Mouse (Mus musculus): ENCODE data around the gene Efcc1. TPM values are rescaled to one million over a fixed set of nuclear protein-coding genes. Genes with fewer than 3 reads are reported as not detected.

Efcc1 gene
- total RNA-seq, 2 experiments from 2014 or later = 0.95 to 1.4 TPM

DNA sequence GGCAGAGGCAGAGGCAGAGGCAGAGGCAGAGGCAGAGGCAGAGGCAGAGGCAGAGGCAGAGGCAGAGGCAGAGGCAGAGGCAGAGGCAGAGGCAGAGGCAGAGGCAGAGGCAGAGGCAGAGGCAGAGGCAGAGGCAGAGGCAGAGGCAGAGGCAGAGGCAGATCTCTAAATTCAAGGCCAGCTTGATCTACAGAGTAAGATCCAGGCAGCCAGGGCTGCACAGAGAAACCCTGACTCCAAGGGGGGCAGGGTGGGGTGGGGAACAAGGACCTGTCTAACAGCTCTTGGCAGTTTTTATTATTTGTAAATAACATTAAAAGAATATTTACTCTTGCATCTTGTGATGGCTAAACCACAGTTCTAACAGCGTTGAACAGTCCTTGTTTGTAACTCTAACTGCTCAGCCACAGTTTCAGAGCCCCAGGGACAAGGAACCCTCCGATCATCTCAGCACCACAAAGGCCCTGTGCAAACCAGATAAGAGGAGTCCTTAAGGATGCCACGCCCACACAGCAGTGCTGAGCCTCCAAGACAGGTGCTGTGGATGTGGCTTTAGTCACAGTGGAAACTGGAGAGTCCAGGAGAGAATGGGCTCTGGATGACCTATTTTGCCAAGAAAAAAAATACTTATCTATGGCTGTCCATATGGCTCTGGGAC lies 45.0 kb downstream of the Efcc1 start:
- DNase-seq (ENCODE audit: low spot score) = no peak
- intact Hi-C loops (cut with DNase I) = no loop called here

- no peak for DNase-seq (ENCODE audit: low spot score)
- intact Hi-C loops (cut with DNase I) = no loop called here
Observed at GRCm38 (mm10) chr6:87776663-87777062, 46.0 kb downstream of the Efcc1 start.

DNA sequence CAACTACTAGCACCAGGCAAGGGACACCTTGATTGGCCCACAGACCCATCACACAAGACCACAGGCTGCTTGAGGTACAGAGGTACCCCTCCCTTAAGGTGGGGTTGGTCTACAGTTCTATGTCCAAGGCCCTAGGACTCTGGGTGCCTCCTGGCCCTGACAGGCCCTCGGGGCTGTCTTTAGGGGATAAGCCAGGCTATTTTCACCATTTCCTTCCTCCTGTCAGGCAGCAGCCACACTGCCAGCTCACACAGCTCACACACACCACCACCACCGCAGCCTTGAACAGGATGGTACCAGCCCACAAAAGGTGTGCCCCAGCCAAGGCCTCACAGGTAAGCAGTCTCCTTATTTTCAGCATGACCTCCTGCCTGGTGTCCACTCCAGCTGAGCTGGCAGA lies 47.2 kb downstream of the Efcc1 start, which contains the start of gene Gp9:
Gp9 (plus strand) TSS at position 231 of the 400 bp plus-strand sequence.
- DNase-seq (ENCODE audit: low spot score) = no peak
- intact Hi-C loops (cut with DNase I) = no loop called here

DNA sequence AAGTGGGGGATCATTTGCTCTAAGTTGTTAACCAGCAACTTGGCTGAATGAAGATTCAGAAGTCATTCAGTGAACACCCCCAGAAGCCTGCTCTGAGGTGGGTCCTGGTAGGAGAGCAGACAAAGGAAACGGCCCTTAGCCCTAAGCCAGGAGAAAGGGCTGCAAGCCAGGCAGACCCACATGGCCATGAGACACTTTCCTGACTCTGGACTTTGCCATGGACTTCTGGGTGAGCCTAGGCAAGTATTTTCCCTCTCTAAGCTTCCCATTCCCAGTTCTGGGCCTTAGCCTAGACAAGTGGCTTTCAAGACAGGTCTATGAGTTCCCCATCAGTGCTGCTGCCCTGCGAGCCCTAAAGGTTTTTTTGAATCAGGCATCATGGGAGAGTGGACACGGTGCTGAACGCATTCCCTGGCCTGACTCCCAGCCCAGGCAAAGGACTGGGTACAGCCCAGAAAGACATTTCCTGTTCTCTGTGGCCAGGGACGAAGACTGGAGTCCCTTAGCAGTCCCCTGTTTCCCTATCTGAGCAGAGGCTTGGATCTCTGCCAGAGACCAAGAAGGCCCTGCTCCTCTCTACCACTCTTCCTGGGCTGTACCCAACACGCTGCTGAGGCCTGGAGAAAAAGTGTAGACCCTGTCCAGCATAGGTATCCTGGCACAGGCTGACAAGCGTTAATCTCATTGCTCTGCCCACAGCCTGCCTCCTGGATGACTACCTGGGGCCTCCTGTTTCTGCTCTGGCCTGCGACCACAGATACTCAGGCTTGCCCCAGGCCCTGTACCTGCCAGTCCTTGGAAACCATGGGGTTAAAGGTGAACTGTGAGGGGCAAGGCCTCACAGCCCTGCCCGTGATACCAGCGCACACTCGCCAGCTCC lies 47.9 kb downstream of the Efcc1 start:
- intact Hi-C loops (cut with DNase I) = no loop called here
- no peak for DNase-seq (ENCODE audit: low spot score)

- intact Hi-C loops (cut with DNase I) = no loop called here
- no peak for DNase-seq (ENCODE audit: low spot score)
Observed at GRCm38 (mm10) chr6:87779174-87780165, 48.8 kb downstream of the Efcc1 start.

GRCm38 (mm10) chr6:87780546-87781301 lies 50.1 kb downstream of the Efcc1 start:
- intact Hi-C loops (cut with DNase I) = no loop called here
- DNase-seq (ENCODE audit: low spot score) = no peak

- intact Hi-C loops (cut with DNase I) = no loop called here
- DNase-seq (ENCODE audit: low spot score) = no peak
Observed at GRCm38 (mm10) chr6:87784033-87784432, 53.4 kb downstream of the Efcc1 start.

DNA sequence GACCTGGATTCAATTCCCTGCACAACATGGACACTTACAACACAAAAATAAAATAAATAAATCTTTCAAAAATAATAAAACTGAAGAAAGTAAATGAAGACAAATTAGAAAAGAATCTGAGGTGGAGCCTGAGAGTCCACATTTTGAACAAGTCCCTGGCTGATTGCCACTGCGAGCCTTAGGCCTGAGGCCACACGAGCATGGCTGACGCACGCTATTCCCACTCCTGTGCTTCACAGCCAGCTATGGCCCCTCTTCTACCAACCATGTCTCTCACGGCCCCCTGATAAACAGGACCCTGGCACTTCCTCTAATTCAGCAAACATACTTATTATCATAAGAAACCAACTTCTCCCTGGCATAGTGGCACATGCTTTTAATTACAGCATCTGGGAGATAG lies 56.0 kb downstream of the Efcc1 start:
- intact Hi-C loops (cut with DNase I) = no loop called here

DNA sequence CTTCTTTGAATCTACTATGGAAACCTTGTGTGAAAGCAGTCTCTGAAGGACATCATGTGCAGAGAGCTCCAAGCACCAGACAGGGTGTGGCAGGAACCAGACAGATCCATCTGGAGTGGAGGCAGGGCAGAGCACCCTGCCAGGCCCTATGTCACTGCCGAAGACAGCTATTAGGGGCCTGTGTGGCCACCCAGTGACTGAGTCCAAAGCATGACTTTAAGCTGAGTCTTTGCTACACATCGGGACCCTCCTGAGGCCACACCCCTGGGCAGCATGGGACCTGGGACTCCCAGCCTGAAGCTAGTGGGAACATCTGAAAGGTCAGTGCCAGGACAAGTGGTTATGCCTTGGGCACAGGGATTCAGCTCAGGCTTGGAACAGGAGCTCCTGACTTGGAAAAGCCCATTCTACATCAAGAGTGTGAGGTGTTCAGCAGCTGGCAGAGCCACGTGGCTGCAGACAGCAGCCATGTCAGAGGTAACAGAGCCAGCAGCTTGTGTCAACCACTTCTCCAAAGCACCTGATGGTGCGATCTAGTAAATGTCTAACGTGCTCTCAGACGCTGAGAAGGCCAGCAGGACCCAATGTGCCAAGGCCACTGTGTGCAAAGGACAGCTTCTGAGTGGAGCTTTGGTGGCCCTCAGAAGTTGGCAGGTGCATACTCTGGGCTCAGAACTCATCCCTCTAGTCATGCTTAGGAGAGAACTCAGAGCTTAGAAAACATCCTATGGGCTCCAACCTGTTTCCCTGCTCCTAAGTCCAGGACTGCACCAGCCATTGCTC lies 56.6 kb downstream of the Efcc1 start:
- intact Hi-C loops (cut with DNase I) = no loop called here
- peak; percentile 38 for DNase-seq (ENCODE audit: low spot score)

More for the DNA sequence above, 56.0 kb downstream of the Efcc1 start:
- DNase-seq (ENCODE audit: low spot score) = no peak

- DNase-seq (ENCODE audit: low spot score) = no peak
- intact Hi-C loops (cut with DNase I) = no loop called here
Observed at GRCm38 (mm10) chr6:87788266-87788895, 57.7 kb downstream of the Efcc1 start.

DNA sequence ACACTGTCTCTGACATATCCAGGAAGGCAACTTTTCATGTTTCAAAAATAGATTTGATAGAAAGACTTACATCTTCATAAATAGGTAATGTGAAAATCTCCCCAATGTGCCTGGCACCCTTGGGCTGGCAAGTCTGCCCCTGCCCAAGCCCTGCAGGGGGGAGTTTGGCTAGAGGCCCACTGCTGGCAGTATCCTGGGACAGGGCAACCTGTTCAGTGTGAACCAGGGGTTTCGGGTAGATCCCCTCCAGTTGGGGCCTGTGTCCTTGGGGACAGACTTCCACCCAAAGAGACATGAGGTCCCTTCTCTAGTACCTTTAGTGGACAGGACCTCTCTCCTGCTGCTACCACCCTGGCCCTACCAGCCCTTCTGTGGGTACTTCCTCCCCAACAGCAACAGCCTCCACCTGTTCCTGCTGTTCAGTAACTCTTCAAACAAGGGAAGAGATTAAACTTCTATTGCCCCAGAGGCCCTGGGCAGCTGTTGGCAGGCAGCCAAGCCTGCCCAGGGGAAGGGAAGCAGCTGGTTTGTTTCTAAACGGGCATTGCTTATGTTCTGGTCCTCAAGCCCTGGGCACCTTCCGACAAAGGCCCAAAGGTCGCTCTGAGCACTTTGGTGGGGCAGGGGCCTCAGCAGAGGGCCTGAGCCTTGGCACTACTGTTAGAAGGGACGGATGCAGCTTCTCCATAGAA lies 58.4 kb downstream of the Efcc1 start:
- intact Hi-C loops (cut with DNase I) = no loop called here
- no peak for DNase-seq (ENCODE audit: low spot score)

DNA sequence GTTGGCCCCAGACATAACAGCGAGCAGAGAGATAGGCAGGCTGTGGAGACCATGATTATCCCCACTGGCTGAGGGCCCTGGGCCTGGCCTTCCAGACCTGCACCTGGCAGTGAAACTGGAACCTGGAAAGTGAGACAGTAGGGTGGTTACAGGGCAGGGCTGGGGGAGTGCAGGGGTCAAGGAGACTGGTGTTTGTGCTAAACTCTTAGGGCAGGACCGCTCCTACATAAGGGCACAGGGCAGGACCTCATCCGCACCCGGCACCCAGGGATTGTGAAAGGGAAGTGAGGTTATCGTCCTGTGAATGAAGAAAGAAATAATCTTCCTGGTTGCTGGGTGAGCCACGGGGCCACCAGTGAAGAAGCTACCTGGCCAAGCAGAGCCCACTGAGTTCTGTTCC lies 59.1 kb downstream of the Efcc1 start:
- no peak for DNase-seq (ENCODE audit: low spot score)
- intact Hi-C loops (cut with DNase I) = no loop called here

- DNase-seq (ENCODE audit: low spot score) = no peak
- intact Hi-C loops (cut with DNase I) = no loop called here
Observed at GRCm38 (mm10) chr6:87790779-87791480, 60.3 kb downstream of the Efcc1 start.

- no peak for DNase-seq (ENCODE audit: low spot score)
- intact Hi-C loops (cut with DNase I) = no loop called here
Observed at GRCm38 (mm10) chr6:87791826-87792225, 61.2 kb downstream of the Efcc1 start.

DNA sequence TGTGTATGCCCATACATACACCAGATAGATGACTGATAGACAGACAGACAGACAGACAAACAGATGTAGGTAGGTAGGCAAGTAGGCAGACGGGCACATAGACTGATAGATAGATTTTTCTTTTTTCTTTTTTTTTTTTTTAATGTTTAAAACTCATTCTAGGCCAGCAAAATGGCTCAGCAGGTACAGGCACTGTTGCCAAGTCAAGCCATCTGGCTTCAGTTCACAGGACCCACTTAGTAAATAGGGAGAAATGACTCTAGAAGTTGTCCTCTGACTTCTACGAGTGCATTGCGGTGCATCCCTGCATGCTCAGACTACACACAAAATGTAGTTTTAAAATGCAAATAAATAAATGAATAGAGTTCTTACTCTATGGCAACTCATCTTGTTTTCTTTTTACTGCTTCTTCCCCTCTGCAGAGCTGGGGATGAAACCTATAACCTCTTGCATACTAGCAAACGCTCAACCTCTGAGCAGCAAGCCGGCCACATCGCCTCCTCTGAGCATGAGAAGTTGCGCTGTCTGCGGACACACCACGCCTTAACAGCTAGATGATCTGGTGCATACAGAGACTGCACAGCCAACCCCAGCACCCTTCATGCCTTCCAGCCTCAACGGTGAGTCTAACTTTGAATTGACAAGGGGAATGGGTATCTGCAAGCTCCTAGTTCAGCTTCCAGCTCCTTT lies 63.3 kb downstream of the Efcc1 start:
- intact Hi-C loops (cut with DNase I) = no loop called here
- DNase-seq (ENCODE audit: low spot score) = no peak

DNA sequence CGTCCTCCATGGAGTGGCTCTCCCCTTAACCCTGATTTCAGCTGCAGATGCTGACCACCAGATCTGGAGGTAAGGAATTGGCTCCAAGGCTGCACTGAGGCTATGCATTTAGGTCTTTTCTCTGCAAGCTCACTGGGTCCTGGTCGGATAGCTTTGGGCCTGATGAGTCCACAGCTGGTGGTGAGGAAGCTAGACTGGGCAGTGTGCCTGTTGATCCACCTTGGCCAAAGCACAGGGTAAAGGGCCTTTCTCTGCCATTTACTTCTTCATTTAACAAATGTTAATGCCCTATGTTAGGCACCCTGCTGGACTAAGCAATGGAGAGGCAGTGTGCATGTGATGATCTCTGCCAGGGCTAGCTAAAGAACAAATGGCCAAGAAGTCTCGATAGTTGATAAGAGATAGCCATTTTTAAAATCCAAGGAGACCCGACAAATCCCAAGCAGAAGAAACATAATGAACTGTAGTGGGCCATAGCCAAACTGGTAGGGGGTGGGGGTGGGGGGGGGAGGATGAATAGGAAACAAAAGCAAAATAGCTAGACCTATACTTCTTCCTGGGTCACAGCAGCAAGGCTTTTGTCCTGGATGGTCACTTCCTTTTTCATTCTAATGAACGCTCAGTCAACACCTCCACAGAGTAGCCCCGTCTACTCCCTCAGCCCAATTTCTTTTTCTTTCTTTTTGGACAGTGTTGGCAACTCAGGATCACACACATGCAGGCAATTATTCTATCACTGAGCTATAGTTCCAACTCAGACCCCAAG lies 64.9 kb downstream of the Efcc1 start:
- no peak for DNase-seq (ENCODE audit: low spot score)
- intact Hi-C loops (cut with DNase I) = no loop called here

Measured in heart, postnatal 25 days (tissue).